Mouse (Mus musculus) forebrain, embryonic 11.5 days (tissue): ENCODE data around the gene Ss18l2. TPM values are rescaled to one million over a fixed set of nuclear protein-coding genes. Genes with fewer than 3 reads are reported as not detected.

Experiments
- ATAC-seq: fragments of 200-750 bp; cut with Nextera tagmentation; replicated peaks from 2 replicates; pipeline ENCODE4 v1.8.0; 2017; ENCODE audit warnings: moderate TSS enrichment; ENCODE audit not compliant: low FRiP score
- DNase-seq: peaks from one replicate; pipeline ENCODE4 v3.0.0-alpha.2; 2017; ENCODE audit warnings: low spot score
- H3K27ac ChIP-seq: fragments of 300-500 bp; sonication (generic); 2 replicates; pipeline ENCODE4 v1.5.1; 2014; ENCODE audit warnings: low read depth, low read length
- H3K27me3 ChIP-seq: fragments of 300-500 bp; sonication (generic); 2 replicates; pipeline ENCODE4 v1.6.1; 2014; ENCODE audit warnings: mild to moderate bottlenecking, low read length, mixed read lengths; ENCODE audit not compliant: control insufficient read depth, insufficient read depth
- H3K36me3 ChIP-seq: fragments of 300-500 bp; sonication (generic); 2 replicates; pipeline ENCODE4 v1.6.1; 2014; ENCODE audit warnings: mild to moderate bottlenecking, low read length, moderate library complexity, mixed read lengths; ENCODE audit not compliant: control insufficient read depth, insufficient read depth
- H3K4me1 ChIP-seq: fragments of 300-500 bp; sonication (generic); replicated peaks from 2 replicates; pipeline ENCODE4 v1.6.1; 2014; ENCODE audit warnings: low read length, mixed read lengths; ENCODE audit not compliant: control insufficient read depth, insufficient read depth
- H3K4me2 ChIP-seq: fragments of 300-500 bp; sonication (generic); 2 replicates; pipeline ENCODE4 v1.6.1; 2014; ENCODE audit warnings: low read depth, mild to moderate bottlenecking, low read length, moderate library complexity, mixed read lengths; ENCODE audit not compliant: severe bottlenecking
- H3K4me3 ChIP-seq: fragments of 300-500 bp; sonication (generic); 2 replicates; pipeline ENCODE4 v1.5.1; 2014; ENCODE audit warnings: low read depth, low read length
- H3K9ac ChIP-seq: fragments of 300-500 bp; sonication (generic); 2 replicates; pipeline ENCODE4 v1.6.1; 2014; ENCODE audit warnings: low read length
- H3K9me3 ChIP-seq: fragments of 300-500 bp; sonication (generic); 2 replicates; pipeline ENCODE4 v1.6.1; 2016; ENCODE audit warnings: low read length, mixed read lengths; ENCODE audit not compliant: control insufficient read depth
- WGBS: fragments of 180-500 bp; shearing (Covaris S2); extraction: QIAGEN DNeasy Blood & Tissue Kit; methylation state at CpG from one replicate; pipeline ENCODE4 v1.1.7; 2014; 5-methylcytosine and 5-hydroxymethylcytosine counted together
- polyA plus RNA-seq: library from polyadenylated mRNA; unstranded; fragments of >200 nt; fragmentation: Nextera tagmentation; extraction: Ambion mirVana; gene quantifications from 2 replicates; pipeline ENCODE4 v1.2.1, GENCODE M21; 2014

Ss18l2 gene
- polyA plus RNA-seq, 1 experiment from 2014 or later, result 94.3 TPM

- Histone ChIP-seq H3K27me3 (peaks cover 2% of the 10 kb centered on the region), H3K4me1 (no peaks in the 10 kb centered on the region), H3K9ac (no peak overlapping the region), H3K27ac (no peak overlapping the region), H3K4me3 (no peak overlapping the region), H3K4me2 (no peak overlapping the region), H3K9me3 (no peaks in the 10 kb centered on the region), H3K36me3 (no peaks in the 10 kb centered on the region)
- WGBS, result 87% methylated on average over 5 of the region's 5 CpGs
- ATAC-seq (no peak), DNase-seq (no peak)
These were observed 36.4 kb upstream of the Ss18l2 start for GRCm38 (mm10) chr9:121673716-121674115.

GRCm38 (mm10) chr9:121675011-121675410, 35.1 kb upstream of the Ss18l2 start:
- DNase-seq (no peak), ATAC-seq (no peak)
- Histone ChIP-seq H3K4me2 (no peak overlapping the region), H3K9me3 (no peaks in the 10 kb centered on the region), H3K4me3 (no peak overlapping the region), H3K4me1 (0 out of 2 replicates have a peak, but pooled peaks cover 2% of the 10 kb centered on the region), H3K36me3 (no peaks in the 10 kb centered on the region), H3K27ac (no peak overlapping the region), H3K27me3 (peaks cover under 1% of the 10 kb centered on the region; the same call in 1 of the 2 replicates), H3K9ac (no peak overlapping the region)
- 88% methylated on average over 9 of the region's 9 CpGs for WGBS

- ATAC-seq (no peak), DNase-seq (no peak)
- Histone ChIP-seq H3K4me3 (no peak overlapping the region), H3K4me1 (0 out of 2 replicates have a peak, but pooled peaks cover 2% of the 10 kb centered on the region), H3K27me3 (no peaks in the 10 kb centered on the region), H3K36me3 (no peaks in the 10 kb centered on the region), H3K27ac (no peak overlapping the region), H3K9me3 (no peaks in the 10 kb centered on the region), H3K4me2 (no peak overlapping the region), H3K9ac (no peak overlapping the region)
- 90% methylated on average over 2 of the region's 2 CpGs for WGBS
These were observed 34.6 kb upstream of the Ss18l2 start for GRCm38 (mm10) chr9:121675556-121675955.

GRCm38 (mm10) chr9:121677069-121677468, 33.1 kb upstream of the Ss18l2 start:
- ATAC-seq, result no peak
- H3K4me2 ChIP-seq, result no peak overlapping the region
- no peaks in the 10 kb centered on the region; the same call in 1 of the 2 replicates for H3K36me3 ChIP-seq
- H3K4me1 ChIP-seq, result 0 out of 2 replicates have a peak, but pooled peaks cover 2% of the 10 kb centered on the region
- WGBS, result 88% methylated on average over 4 of the region's 4 CpGs
- H3K9ac ChIP-seq, result no peak overlapping the region
- H3K27me3 ChIP-seq, result no peaks in the 10 kb centered on the region
- DNase-seq, result no peak
- no peaks in the 10 kb centered on the region for H3K9me3 ChIP-seq
- H3K27ac ChIP-seq, result no peak overlapping the region
- no peak overlapping the region for H3K4me3 ChIP-seq

GRCm38 (mm10) chr9:121677476-121677875, 32.7 kb upstream of the Ss18l2 start:
- 81% methylated on average over 8 of the region's 8 CpGs for WGBS
- H3K27ac ChIP-seq, result no peak overlapping the region
- 0 out of 2 replicates have a peak, but pooled peaks cover 2% of the 10 kb centered on the region for H3K4me1 ChIP-seq
- H3K9me3 ChIP-seq, result no peaks in the 10 kb centered on the region
- H3K4me3 ChIP-seq, result no peak overlapping the region
- no peaks in the 10 kb centered on the region for H3K27me3 ChIP-seq
- no peaks in the 10 kb centered on the region; the same call in 1 of the 2 replicates for H3K36me3 ChIP-seq
- no peak for ATAC-seq
- DNase-seq, result no peak
- no peak overlapping the region for H3K9ac ChIP-seq
- H3K4me2 ChIP-seq, result no peak overlapping the region

GRCm38 (mm10) chr9:121679549-121679948, 30.6 kb upstream of the Ss18l2 start:
- Histone ChIP-seq H3K27ac (no peak overlapping the region), H3K9me3 (no peaks in the 10 kb centered on the region), H3K4me1 (0 out of 2 replicates have a peak, but pooled peaks cover 2% of the 10 kb centered on the region), H3K4me2 (no peak overlapping the region), H3K36me3 (peaks cover 3% of the 10 kb centered on the region; the same call in 1 of the 2 replicates), H3K4me3 (no peak overlapping the region), H3K9ac (no peak overlapping the region), H3K27me3 (no peaks in the 10 kb centered on the region)
- 20% methylated on average over 6 of the region's 6 CpGs for WGBS
- peak; percentile 72 for ATAC-seq
- peak; percentile 78 for DNase-seq

GRCm38 (mm10) chr9:121681191-121681590, 28.9 kb upstream of the Ss18l2 start:
- DNase-seq, result no peak
- H3K27ac ChIP-seq, result no peak overlapping the region
- H3K4me1 ChIP-seq, result 0 out of 2 replicates have a peak, but pooled peaks cover 2% of the 10 kb centered on the region
- H3K36me3 ChIP-seq, result peaks cover 7% of the 10 kb centered on the region; the same call in 1 of the 2 replicates
- no peak overlapping the region for H3K9ac ChIP-seq
- H3K9me3 ChIP-seq, result no peaks in the 10 kb centered on the region
- no peak overlapping the region for H3K4me3 ChIP-seq
- 85% methylated on average over 8 of the region's 8 CpGs for WGBS
- no peak for ATAC-seq
- H3K4me2 ChIP-seq, result no peak overlapping the region
- no peaks in the 10 kb centered on the region for H3K27me3 ChIP-seq

GRCm38 (mm10) chr9:121682037-121682680, 28.0 kb upstream of the Ss18l2 start:
- no peaks in the 10 kb centered on the region for H3K9me3 ChIP-seq
- no peaks in the 10 kb centered on the region for H3K27me3 ChIP-seq
- H3K4me1 ChIP-seq, result 0 out of 2 replicates have a peak, but pooled peaks cover 2% of the 10 kb centered on the region
- 74% methylated on average over 18 of the region's 18 CpGs for WGBS
- no peak overlapping the region for H3K27ac ChIP-seq
- H3K4me3 ChIP-seq, result no peak overlapping the region
- no peak for ATAC-seq
- H3K36me3 ChIP-seq, result peaks cover 7% of the 10 kb centered on the region
- H3K4me2 ChIP-seq, result no peak overlapping the region
- no peak for DNase-seq
- H3K9ac ChIP-seq, result no peak overlapping the region

- Histone ChIP-seq H3K9ac (no peak overlapping the region), H3K4me3 (no peak overlapping the region), H3K36me3 (peaks cover 11% of the 10 kb centered on the region), H3K27ac (no peak overlapping the region), H3K4me1 (0 out of 2 replicates have a peak, but pooled peaks cover 1% of the 10 kb centered on the region), H3K9me3 (no peaks in the 10 kb centered on the region), H3K27me3 (no peaks in the 10 kb centered on the region), H3K4me2 (no peak overlapping the region)
- no peak for DNase-seq
- no peak for ATAC-seq
- WGBS, result 85% methylated on average over 7 of the region's 7 CpGs
These were observed 25.4 kb upstream of the Ss18l2 start for GRCm38 (mm10) chr9:121684702-121685101.
